Mouse (Mus musculus) CH12.LX (cell line): ENCODE data around the gene Pink1.

ENCODE experiments used
- CHD1 ChIP-seq: IDR thresholded peaks from 2 replicates; pipeline ENCODE4 v1.6.1; 2012; ENCODE audit warnings: low read depth, low read length, improper control_type of control experiment, inconsistent platforms
- CTCF ChIP-seq, 2 experiments: IDR thresholded peaks in 1 of 2; conservative IDR thresholded peaks in 1 of 2; 2 replicates each; pipeline ENCODE4 v1.5.1; 2011 to 2012; ENCODE audit warnings: low read depth in 2 of 2, low read length in 2 of 2, improper control_type of control experiment in 1 of 2, inconsistent platforms in 1 of 2, mild to moderate bottlenecking in 1 of 2, moderate library complexity in 1 of 2
- ELF1 ChIP-seq: IDR thresholded peaks from 2 replicates; pipeline ENCODE4 v1.6.1; 2014; ENCODE audit warnings: low read depth, mild to moderate bottlenecking, inconsistent platforms, low read length, improper control_type of control experiment
- EP300 ChIP-seq: IDR thresholded peaks from 2 replicates; pipeline ENCODE4 v1.6.1; 2011; ENCODE audit warnings: low read length, improper control_type of control experiment
- HCFC1 ChIP-seq: IDR thresholded peaks from 2 replicates; pipeline ENCODE4 v1.6.1; 2012; ENCODE audit warnings: low read depth, mild to moderate bottlenecking, inconsistent platforms, low read length, improper control_type of control experiment
- MAFK ChIP-seq: IDR thresholded peaks from 2 replicates; pipeline ENCODE4 v1.6.1; 2011; ENCODE audit warnings: low read length, improper control_type of control experiment; ENCODE audit not compliant: insufficient replicate concordance
- POLR2A ChIP-seq: IDR thresholded peaks from 2 replicates; pipeline ENCODE4 v1.6.1; 2011; ENCODE audit warnings: low read depth, mild to moderate bottlenecking, improper control_type of control experiment, low read length
- UBTF ChIP-seq: IDR thresholded peaks from 2 replicates; pipeline ENCODE4 v1.6.1; 2012; ENCODE audit warnings: low read depth, mild to moderate bottlenecking, inconsistent platforms, low read length, improper control_type of control experiment, moderate library complexity
- USF2 ChIP-seq: conservative IDR thresholded peaks from 2 replicates; pipeline ENCODE4 v1.6.1; 2011; ENCODE audit warnings: low read depth, low read length, improper control_type of control experiment
- ZC3H11A ChIP-seq: IDR thresholded peaks from 2 replicates; pipeline ENCODE4 v1.6.1; 2012; ENCODE audit warnings: low read depth, mild to moderate bottlenecking, inconsistent platforms, low read length, improper control_type of control experiment
- ZMIZ1 ChIP-seq: IDR thresholded peaks from 2 replicates; pipeline ENCODE4 v1.6.1; 2012; ENCODE audit warnings: low read depth, mild to moderate bottlenecking, inconsistent platforms, low read length, improper control_type of control experiment

GRCm38 (mm10) chr4:138312105-138312504, 14.0 kb downstream of the Pink1 start:
- TF ChIP-seq ZMIZ1 (no peak), POLR2A (no peak), CHD1 (no peak), USF2 (no peak), HCFC1 (no peak), ZC3H11A (no peak), CTCF (conservative IDR thresholded peaks at IDR 0.05 in 1 of 2, IDR thresholded peaks at IDR 0.05 in 1 of 2; ENCODE audit: low read depth in 2 of 2, low read length in 2 of 2) (no peak), EP300 (no peak), MAFK (no peak), UBTF (no peak), ELF1 (no peak)
